Mouse (Mus musculus): ENCODE measurements around the gene Calu.

Gene Calu

DNA sequence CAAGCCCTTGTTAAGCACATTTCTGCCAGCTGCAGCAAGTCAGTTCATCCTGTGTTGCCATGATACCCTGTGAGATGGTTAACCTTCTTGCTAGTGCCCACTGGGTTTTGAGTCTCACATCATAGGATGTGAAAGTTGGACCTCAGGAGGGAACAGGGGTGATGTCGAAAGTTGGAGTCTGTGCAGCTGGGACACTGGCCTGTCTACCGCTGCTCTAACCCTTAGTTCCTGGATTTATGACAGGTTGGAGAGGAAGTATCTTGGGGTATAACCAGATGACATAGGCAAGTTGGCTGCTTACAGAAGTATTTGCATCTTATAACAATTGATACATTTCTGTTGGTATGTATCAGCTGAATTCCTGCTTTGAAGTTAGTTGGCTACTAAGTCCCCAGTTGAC, 72.7 kb downstream of the Calu start:
- DNase-seq (ENCODE audit: low spot score): no peak

DNA sequence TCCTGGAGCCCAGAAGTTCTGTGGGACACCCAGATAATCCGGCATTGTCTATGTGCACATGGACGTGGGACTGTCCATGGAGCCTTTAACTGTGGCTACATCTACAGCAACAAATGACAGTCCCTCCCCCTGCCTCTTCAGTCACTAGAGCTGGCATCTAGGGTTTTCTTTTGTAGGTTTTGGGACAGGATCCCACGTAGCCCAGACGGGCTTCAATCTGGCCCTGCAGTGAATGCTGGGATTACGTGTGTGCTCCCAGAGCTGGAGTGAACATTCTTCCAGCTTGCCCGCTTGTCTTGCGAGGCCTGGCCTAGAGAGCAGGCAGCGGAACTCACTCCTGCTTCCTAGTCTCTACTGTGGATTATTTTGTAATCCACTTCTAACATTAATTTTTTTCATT, 77.2 kb downstream of the Calu start:
- DNase-seq (ENCODE audit: low spot score): no peak

DNA sequence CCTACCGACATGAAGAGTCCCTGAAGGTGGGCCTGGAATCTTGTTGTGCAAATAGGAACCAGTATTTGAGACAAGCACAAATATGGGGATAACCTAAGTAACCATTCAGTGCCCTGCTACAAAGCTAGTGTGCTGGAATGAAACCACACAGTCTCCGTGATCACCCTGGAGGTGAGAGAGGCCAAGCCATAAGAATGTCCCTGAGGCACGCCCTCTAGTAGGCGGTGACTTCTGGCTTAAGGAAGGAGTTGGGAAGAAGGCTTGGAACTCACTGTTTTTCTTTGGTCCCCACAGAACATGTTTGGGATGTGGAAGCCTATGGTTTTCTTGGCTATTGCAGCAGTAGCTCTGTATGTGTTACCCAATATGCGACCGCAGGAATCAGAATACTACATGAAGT, 78.5 kb downstream of the Calu start:
- DNase-seq (ENCODE audit: low spot score): no peak

All from left cerebral cortex, adult 11 months (tissue).